Mouse (Mus musculus) cerebellum, adult 2 months (tissue): ENCODE measurements around the gene Stard10. TPM values are rescaled to one million over a fixed set of nuclear protein-coding genes. Genes with fewer than 3 reads are reported as not detected.

Source experiments
- DNase-seq, 2 experiments: peaks; one replicate each; pipeline ENCODE4 v3.0.0; 2021
- H3K27ac ChIP-seq: fragments of 200-500 bp; 2 replicates; pipeline ENCODE4 v1.5.1; 2012; ENCODE audit warnings: low read length, control low read depth, inconsistent platforms; ENCODE audit not compliant: insufficient read depth
- H3K27me3 ChIP-seq: fragments of 200-500 bp; 2 replicates; pipeline ENCODE4 v1.6.1; 2012; ENCODE audit warnings: inconsistent platforms, mild to moderate bottlenecking, low read length, moderate library complexity; ENCODE audit not compliant: control insufficient read depth, insufficient read depth
- H3K4me1 ChIP-seq: fragments of 200-500 bp; 2 replicates; pipeline ENCODE4 v1.6.1; 2011; ENCODE audit warnings: low read length; ENCODE audit not compliant: control insufficient read depth, insufficient read depth
- H3K4me3 ChIP-seq: fragments of 200-500 bp; replicated peaks from 2 replicates; pipeline ENCODE3; 2011; ENCODE audit warnings: mild to moderate bottlenecking, low read depth, low read length, control low read depth; ENCODE audit not compliant: insufficient read depth
- CTCF ChIP-seq: fragments of 200-500 bp; IDR thresholded peaks from 2 replicates; pipeline ENCODE4 v1.5.1; 2011; ENCODE audit warnings: low read depth, mild to moderate bottlenecking, control low read depth, low read length, moderate library complexity, borderline replicate concordance; ENCODE audit not compliant: insufficient read depth
- POLR2A ChIP-seq: fragments of 200-500 bp; IDR thresholded peaks from 2 replicates; pipeline ENCODE4 v1.6.1; 2011; ENCODE audit warnings: low read length, control low read depth, borderline replicate concordance; ENCODE audit not compliant: insufficient read depth
- WGBS: fragments of 180-500 bp; shearing (Covaris S2); methylation state at CpG from one replicate; pipeline ENCODE4 v1.1.7; 2018; 5-methylcytosine and 5-hydroxymethylcytosine counted together
- polyA plus RNA-seq: library from polyadenylated mRNA; depleted of rRNA; stranded (reverse); fragments of >200 nt; gene quantifications from 2 replicates; pipeline ENCODE4 v1.2.3, GENCODE M21; 2012

The Stard10 gene
- polyA plus RNA-seq, 1 experiment, result 123 TPM

GRCm38 (mm10) chr7:101363914-101364313, 47.0 kb downstream of the Stard10 start:
- H3K4me3 ChIP-seq, result no peak overlapping the region
- no peak overlapping the region for H3K27ac ChIP-seq
- no peaks in the 10 kb centered on the region for H3K27me3 ChIP-seq
- TF ChIP-seq POLR2A (no peak), CTCF (no peak)
- DNase-seq, result no peak
- H3K4me1 ChIP-seq, result no peaks in the 10 kb centered on the region
- WGBS, result 77% methylated on average over 5 of the region's 5 CpGs

- no peaks in the 10 kb centered on the region for H3K27me3 ChIP-seq
- TF ChIP-seq CTCF (no peak), POLR2A (no peak)
- WGBS, result 62% methylated on average over 11 of the region's 11 CpGs
- no peak for DNase-seq
- no peaks in the 10 kb centered on the region for H3K4me1 ChIP-seq
- no peak overlapping the region for H3K4me3 ChIP-seq
- no peak overlapping the region for H3K27ac ChIP-seq
Measured at GRCm38 (mm10) chr7:101367901-101368852, 51.3 kb downstream of the Stard10 start.

DNA sequence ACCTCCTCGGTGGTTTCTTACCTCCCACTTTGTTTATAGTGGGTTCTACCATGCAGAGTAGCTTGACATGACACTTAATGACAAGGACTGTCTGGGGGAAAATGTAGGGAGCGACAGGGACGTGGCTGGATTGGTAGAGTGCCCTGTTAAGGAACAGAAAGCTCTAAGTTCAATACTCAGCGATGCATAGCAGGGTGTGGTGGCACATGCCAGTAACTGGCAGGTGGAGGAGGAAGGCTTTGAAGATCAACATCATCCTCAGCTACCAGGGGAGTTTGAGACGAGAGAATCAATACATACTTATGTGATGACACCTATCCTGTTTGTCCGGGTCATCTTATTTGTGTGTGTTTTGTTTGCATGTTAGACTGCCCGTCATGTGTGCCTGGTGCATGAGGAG, 52.8 kb downstream of the Stard10 start:
- TF ChIP-seq POLR2A, result no peak
- TF ChIP-seq CTCF, result no peak
- H3K27me3 ChIP-seq, result no peaks in the 10 kb centered on the region
- H3K4me3 ChIP-seq, result no peak overlapping the region
- WGBS, result 77% methylated on average over 7 of the region's 7 CpGs
- no peaks in the 10 kb centered on the region for H3K4me1 ChIP-seq
- no peak for DNase-seq
- H3K27ac ChIP-seq, result no peak overlapping the region

DNA sequence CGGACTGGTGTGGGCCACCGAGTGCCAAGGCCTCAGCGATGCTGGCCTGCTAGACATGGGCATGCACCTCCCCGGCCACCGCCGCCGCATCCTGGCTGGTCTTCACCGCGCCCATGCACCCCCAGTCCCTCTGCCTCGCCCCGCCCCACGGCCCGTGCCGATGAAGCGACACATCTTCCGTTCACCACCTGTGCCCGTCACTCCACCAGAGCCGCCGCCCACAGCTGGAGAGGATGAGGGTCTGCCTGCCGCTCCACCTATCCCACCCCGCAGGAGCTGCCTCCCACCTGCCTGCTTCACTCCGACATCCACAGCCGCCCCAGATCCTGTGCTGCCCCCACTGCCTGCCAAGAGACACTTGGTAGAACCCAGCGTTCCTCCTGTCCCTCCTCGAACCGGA, 56.2 kb downstream of the Stard10 start:
- no peak for DNase-seq
- Histone ChIP-seq H3K4me1 (no peaks in the 10 kb centered on the region), H3K27me3 (no peaks in the 10 kb centered on the region), H3K27ac (no peak overlapping the region), H3K4me3 (no peak overlapping the region)
- TF ChIP-seq POLR2A (no peak), CTCF (no peak)
- 91% methylated on average over 26 of the region's 26 CpGs for WGBS

- Histone ChIP-seq H3K27me3 (no peaks in the 10 kb centered on the region), H3K4me1 (no peaks in the 10 kb centered on the region), H3K4me3 (no peak overlapping the region), H3K27ac (no peak overlapping the region)
- TF ChIP-seq POLR2A (no peak), CTCF (peak; percentile 13; the same call in 1 of the 2 replicates)
- DNase-seq, result peak in 1 of 2 experiments; percentile 69
Measured at GRCm38 (mm10) chr7:101374155-101374554, 57.3 kb downstream of the Stard10 start.

DNA sequence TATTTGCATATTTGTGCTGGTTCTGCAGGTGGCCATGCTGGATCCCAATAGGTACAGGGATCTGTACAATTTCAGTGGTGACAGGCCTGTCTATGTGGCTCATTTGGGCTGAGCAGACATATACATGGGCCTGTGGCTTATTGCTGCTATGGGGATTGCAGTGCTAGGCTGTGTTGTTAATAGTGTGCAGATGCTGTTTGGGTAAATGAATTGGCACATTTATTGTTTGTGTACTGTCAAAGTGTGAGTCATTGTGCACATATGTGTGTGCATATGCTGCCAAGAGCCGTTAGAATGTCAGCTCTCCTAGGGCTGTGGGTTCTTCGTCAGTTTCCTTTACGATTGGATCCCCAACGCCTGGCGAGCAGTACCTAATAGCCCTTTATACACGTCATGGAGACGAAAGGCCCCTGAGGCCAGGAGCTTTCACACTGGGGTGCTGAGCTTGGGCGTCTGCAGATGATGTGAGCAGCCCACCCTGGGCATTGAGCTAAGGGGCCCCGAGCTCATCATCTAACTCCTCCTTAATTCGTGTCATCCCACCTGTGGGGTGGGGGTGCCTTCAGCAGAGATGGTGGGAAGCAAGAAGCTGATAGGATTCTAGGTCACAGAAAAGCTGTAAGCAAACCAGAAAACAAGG, 59.9 kb downstream of the Stard10 start:
- Histone ChIP-seq H3K27me3 (no peaks in the 10 kb centered on the region), H3K27ac (no peak overlapping the region), H3K4me1 (no peaks in the 10 kb centered on the region), H3K4me3 (no peak overlapping the region)
- WGBS, result 50% methylated on average over 10 of the region's 10 CpGs
- DNase-seq, result no peak
- TF ChIP-seq CTCF (no peak), POLR2A (no peak)

GRCm38 (mm10) chr7:101377741-101378262, 60.9 kb downstream of the Stard10 start:
- no peak for TF ChIP-seq POLR2A
- no peak for TF ChIP-seq CTCF
- WGBS, result 68% methylated on average over 7 of the region's 7 CpGs
- no peak for DNase-seq
- Histone ChIP-seq H3K27ac (no peak overlapping the region), H3K4me1 (no peaks in the 10 kb centered on the region; the same call in 1 of the 2 replicates), H3K4me3 (no peak overlapping the region), H3K27me3 (no peaks in the 10 kb centered on the region)
